Mouse (Mus musculus) CH12.LX (cell line): ENCODE results near the gene Tspan9. TPM values are rescaled to one million over a fixed set of nuclear protein-coding genes. Genes with fewer than 3 reads are reported as not detected.

Source experiments
- DNase-seq: peaks from one replicate; pipeline ENCODE4 v3.0.0-alpha.2; 2013; ENCODE audit errors: extremely low read depth
- H3K27ac ChIP-seq: 2 replicates; pipeline ENCODE4 v1.5.1; 2012; ENCODE audit warnings: low read depth, mild to moderate bottlenecking, control low read depth, moderate library complexity; ENCODE audit not compliant: insufficient read depth
- H3K27me3 ChIP-seq: replicated peaks from 2 replicates; pipeline ENCODE3; 2012; ENCODE audit warnings: inconsistent platforms
- H3K36me3 ChIP-seq, 2 experiments: replicated peaks in 1 of 2; 2 replicates each; pipeline versions ENCODE3 to v1.6.1; 2012; ENCODE audit warnings: inconsistent platforms in 1 of 2, low read length in 1 of 2, mild to moderate bottlenecking in 1 of 2, mixed read lengths in 1 of 2, moderate library complexity in 1 of 2; ENCODE audit not compliant: control insufficient read depth in 1 of 2, insufficient read depth in 1 of 2
- H3K4me1 ChIP-seq, 2 experiments: 2 replicates each; pipeline ENCODE4 v1.6.1; 2012; ENCODE audit warnings: inconsistent platforms in 1 of 2, moderate library complexity in 1 of 2; ENCODE audit not compliant: insufficient read depth in 2 of 2, control insufficient read depth in 1 of 2
- H3K4me2 ChIP-seq: 2 replicates; pipeline ENCODE4 v1.6.1; 2012; ENCODE audit warnings: low read depth, mild to moderate bottlenecking, control low read depth; ENCODE audit not compliant: poor library complexity, insufficient read depth, severe bottlenecking
- H3K4me3 ChIP-seq, 3 experiments: fragments of 150-350 bp in 1 of 3; sonication (generic) in 1 of 3; replicated peaks in 1 of 3; 2 replicates each; pipeline versions ENCODE3 to v1.5.1; 2011 to 2012; ENCODE audit warnings: low read depth in 2 of 3, low read length in 2 of 3, mild to moderate bottlenecking in 2 of 3, moderate library complexity in 2 of 3, control low read depth in 1 of 3, improper control_type of control experiment in 1 of 3, inconsistent platforms in 1 of 3, mixed read lengths in 1 of 3; ENCODE audit not compliant: poor library complexity in 1 of 3
- H3K79me2 ChIP-seq: replicated peaks from 2 replicates; pipeline ENCODE4 v1.6.1; 2012; ENCODE audit warnings: mild to moderate bottlenecking, moderate library complexity; ENCODE audit not compliant: control insufficient read depth, poor library complexity, insufficient read depth, severe bottlenecking; ENCODE audit errors: extremely low read depth
- H3K9ac ChIP-seq: 2 replicates; pipeline ENCODE4 v1.6.1; 2012; ENCODE audit warnings: low read depth, mild to moderate bottlenecking, control low read depth, moderate library complexity; ENCODE audit not compliant: insufficient read depth
- H3K9me3 ChIP-seq: replicated peaks from 2 replicates; pipeline ENCODE3; 2012; ENCODE audit warnings: low read length, inconsistent platforms, mixed read lengths
- BHLHE40 ChIP-seq: IDR thresholded peaks from 2 replicates; pipeline ENCODE4 v1.6.1; 2011; ENCODE audit warnings: mild to moderate bottlenecking, low read depth, low read length, improper control_type of control experiment
- CHD2 ChIP-seq: IDR thresholded peaks from 2 replicates; pipeline ENCODE4 v1.6.1; 2011; ENCODE audit warnings: low read length, improper control_type of control experiment
- CTCF ChIP-seq, 2 experiments: IDR thresholded peaks in 1 of 2; conservative IDR thresholded peaks in 1 of 2; 2 replicates each; pipeline ENCODE4 v1.5.1; 2011 to 2012; ENCODE audit warnings: low read depth in 2 of 2, low read length in 2 of 2, improper control_type of control experiment in 1 of 2, inconsistent platforms in 1 of 2, mild to moderate bottlenecking in 1 of 2, moderate library complexity in 1 of 2
- E2F4 ChIP-seq: IDR thresholded peaks from 2 replicates; pipeline ENCODE4 v1.6.1; 2011; ENCODE audit warnings: low read depth, low read length, improper control_type of control experiment; ENCODE audit not compliant: insufficient replicate concordance
- ETS1 ChIP-seq: conservative IDR thresholded peaks from 2 replicates; pipeline ENCODE4 v1.6.1; 2012; ENCODE audit warnings: low read depth, mild to moderate bottlenecking, inconsistent platforms, low read length, improper control_type of control experiment, moderate library complexity
- HCFC1 ChIP-seq: IDR thresholded peaks from 2 replicates; pipeline ENCODE4 v1.6.1; 2012; ENCODE audit warnings: low read depth, mild to moderate bottlenecking, inconsistent platforms, low read length, improper control_type of control experiment
- IRF4 ChIP-seq: IDR thresholded peaks from 2 replicates; pipeline ENCODE4 v1.6.1; 2014; ENCODE audit warnings: low read depth, mild to moderate bottlenecking, inconsistent platforms, low read length, improper control_type of control experiment
- KAT2A ChIP-seq: IDR thresholded peaks from 2 replicates; pipeline ENCODE4 v1.6.1; 2012; ENCODE audit warnings: low read length, improper control_type of control experiment, inconsistent platforms; ENCODE audit not compliant: insufficient replicate concordance
- NELFE ChIP-seq: IDR thresholded peaks from 2 replicates; pipeline ENCODE4 v1.6.1; 2011; ENCODE audit warnings: low read depth, low read length, improper control_type of control experiment
- NRF1 ChIP-seq: IDR thresholded peaks from 2 replicates; pipeline ENCODE4 v1.6.1; 2014; ENCODE audit warnings: low read depth, mild to moderate bottlenecking, inconsistent platforms, low read length, improper control_type of control experiment, moderate library complexity
- PAX5 ChIP-seq: IDR thresholded peaks from 2 replicates; pipeline ENCODE4 v1.6.1; 2012; ENCODE audit warnings: low read length, inconsistent platforms, mixed read lengths
- POLR2AphosphoS2 ChIP-seq: IDR thresholded peaks from 2 replicates; pipeline ENCODE4 v1.6.1; 2011; ENCODE audit warnings: low read depth, low read length, improper control_type of control experiment
- RCOR1 ChIP-seq: conservative IDR thresholded peaks from 2 replicates; pipeline ENCODE4 v1.6.1; 2012; ENCODE audit warnings: low read depth, mild to moderate bottlenecking, inconsistent platforms, low read length, improper control_type of control experiment
- SIN3A ChIP-seq: IDR thresholded peaks from 2 replicates; pipeline ENCODE4 v1.6.1; 2012; ENCODE audit warnings: low read length, improper control_type of control experiment, inconsistent platforms
- SMC3 ChIP-seq: IDR thresholded peaks from 2 replicates; pipeline ENCODE4 v1.6.1; 2011; ENCODE audit warnings: low read depth, low read length, improper control_type of control experiment
- TBP ChIP-seq: conservative IDR thresholded peaks from 2 replicates; pipeline ENCODE4 v1.6.1; 2011; ENCODE audit warnings: low read depth, low read length, improper control_type of control experiment
- UBTF ChIP-seq: IDR thresholded peaks from 2 replicates; pipeline ENCODE4 v1.6.1; 2012; ENCODE audit warnings: low read depth, mild to moderate bottlenecking, inconsistent platforms, low read length, improper control_type of control experiment, moderate library complexity
- USF1 ChIP-seq: IDR thresholded peaks from 2 replicates; pipeline ENCODE4 v1.6.1; 2014; ENCODE audit warnings: low read depth, mild to moderate bottlenecking, inconsistent platforms, low read length, improper control_type of control experiment
- USF2 ChIP-seq: conservative IDR thresholded peaks from 2 replicates; pipeline ENCODE4 v1.6.1; 2011; ENCODE audit warnings: low read depth, low read length, improper control_type of control experiment
- ZC3H11A ChIP-seq: IDR thresholded peaks from 2 replicates; pipeline ENCODE4 v1.6.1; 2012; ENCODE audit warnings: low read depth, mild to moderate bottlenecking, inconsistent platforms, low read length, improper control_type of control experiment
- ZKSCAN1 ChIP-seq: IDR thresholded peaks from 2 replicates; pipeline ENCODE4 v1.6.1; 2012; ENCODE audit warnings: low read depth, inconsistent platforms, low read length, improper control_type of control experiment, borderline replicate concordance
- ZNF384 ChIP-seq: IDR thresholded peaks from 2 replicates; pipeline ENCODE4 v1.6.1; 2012; ENCODE audit warnings: low read depth, low read length, improper control_type of control experiment, inconsistent platforms
- dilution Hi-C: fragments of 300-500 bp; cut with MboI; formaldehyde crosslinking; loops from 2 replicates; pipeline ENCODE4 v1.14.3; 2020; ENCODE audit warnings: low sequenced_read_pairs; ENCODE audit not compliant: extremely low pct_unique_long_range_greater_than_20kb, extremely low pct_ligation_motif_present
- in situ Hi-C: fragments of 300-500 bp; cut with MboI; formaldehyde crosslinking; loops from 3 replicates; pipeline ENCODE4 v1.14.3; 2019; ENCODE audit warnings: low sequenced_read_pairs, low pct_ligation_motif_present, low pct_unique_long_range_greater_than_20kb, mixed read lengths
- polyA plus RNA-seq: library from polyadenylated mRNA; unstranded; fragments of >175 nt; gene quantifications from 2 replicates; pipeline ENCODE4 v1.2.1, GENCODE M21; 2012; ENCODE audit warnings: low read depth; ENCODE audit not compliant: insufficient read length
- total RNA-seq, 2 experiments: library from RNA; depleted of rRNA; stranded (reverse); fragments of 300-350 nt in 1 of 2; fragments of >200 nt in 1 of 2; gene quantifications; 2 replicates each; pipeline ENCODE4 v1.2.3; 2012 to 2014

Tspan9 gene
- total and polyA plus RNA-seq, 3 experiments = 0.40 to 0.98 (median 0.71) TPM

GRCm38 (mm10) chr6:128020521-128021057 lies 122.8 kb downstream of the Tspan9 start:
- dilution Hi-C loops (no loop called here), in situ Hi-C loops (no loop called here)
- Histone ChIP-seq H3K27ac (no peak overlapping the region), H3K4me1 (no peaks in the 10 kb centered on the region), H3K27me3 (peaks cover 95% of the 10 kb centered on the region), H3K9ac (no peak overlapping the region), H3K4me2 (no peak overlapping the region), H3K9me3 (no peaks in the 10 kb centered on the region), H3K36me3 (no peaks in the 10 kb centered on the region), H3K4me3 (no peak overlapping the region), H3K79me2 (no peaks in the 10 kb centered on the region)
- no peak for TF ChIP-seq PAX5
- no peak for TF ChIP-seq USF1
- no peak for TF ChIP-seq ZC3H11A
- TF ChIP-seq UBTF = no peak
- no peak for TF ChIP-seq SMC3
- TF ChIP-seq KAT2A = no peak
- TF ChIP-seq BHLHE40 = no peak
- no peak for TF ChIP-seq CTCF (conservative IDR thresholded peaks at IDR 0.05 in 1 of 2, IDR thresholded peaks at IDR 0.05 in 1 of 2; ENCODE audit: low read depth in 2 of 2, low read length in 2 of 2)
- no peak for TF ChIP-seq TBP
- TF ChIP-seq ZKSCAN1 = no peak
- TF ChIP-seq E2F4 = no peak
- no peak for TF ChIP-seq CHD2
- no peak for TF ChIP-seq HCFC1
- TF ChIP-seq IRF4 = no peak
- TF ChIP-seq USF2 = no peak
- TF ChIP-seq ETS1 = no peak
- no peak for TF ChIP-seq RCOR1
- no peak for DNase-seq

DNA sequence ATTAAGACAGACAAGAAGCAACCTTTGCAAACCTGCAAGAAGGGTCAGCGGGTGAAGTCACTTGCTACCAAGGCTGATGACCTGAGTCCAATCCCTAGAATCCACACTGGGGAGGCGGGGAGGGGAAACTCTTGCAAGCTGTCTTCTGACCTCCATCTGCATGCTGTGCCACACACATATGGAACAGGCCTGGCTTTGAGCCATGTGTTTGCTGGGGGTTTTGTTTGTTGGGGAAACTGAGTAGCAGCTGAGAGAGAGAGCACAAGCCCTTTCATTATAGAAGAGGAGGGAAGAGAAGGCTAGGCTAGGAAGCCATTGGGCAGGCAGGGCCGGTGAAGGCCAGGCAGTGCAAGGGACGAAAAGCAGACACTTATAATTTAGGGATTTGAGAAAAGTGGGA lies 123.3 kb downstream of the Tspan9 start:
- dilution Hi-C loops = no loop called here
- H3K79me2 ChIP-seq = no peaks in the 10 kb centered on the region
- no peak overlapping the region for H3K4me2 ChIP-seq
- DNase-seq = no peak
- TF ChIP-seq RCOR1 (no peak), ZKSCAN1 (no peak), NELFE (no peak), SIN3A (no peak), IRF4 (no peak), ZNF384 (no peak), HCFC1 (no peak), POLR2AphosphoS2 (no peak), BHLHE40 (no peak), NRF1 (no peak)
- H3K9me3 ChIP-seq = no peaks in the 10 kb centered on the region
- H3K4me3 ChIP-seq = no peak overlapping the region
- H3K9ac ChIP-seq = no peak overlapping the region
- in situ Hi-C loops = no loop called here
- H3K27me3 ChIP-seq = peaks cover 95% of the 10 kb centered on the region
- no peaks in the 10 kb centered on the region for H3K36me3 ChIP-seq
- H3K4me1 ChIP-seq = no peaks in the 10 kb centered on the region; a peak in 1 of 4 replicates
- no peak overlapping the region for H3K27ac ChIP-seq
